Mouse (Mus musculus) stomach, embryonic 16.5 days (tissue): ENCODE results near the gene Npcd. TPM values are rescaled to one million over a fixed set of nuclear protein-coding genes. Genes with fewer than 3 reads are reported as not detected.

Experiments
- ATAC-seq: fragments of 200-750 bp; cut with Nextera tagmentation; 2 replicates; pipeline ENCODE4 v1.8.0; 2017; ENCODE audit warnings: moderate number of reproducible peaks, moderate TSS enrichment; ENCODE audit not compliant: insufficient read depth, low FRiP score
- H3K27ac ChIP-seq: fragments of 300-500 bp; sonication (generic); 2 replicates; pipeline ENCODE4 v1.5.1; 2014; ENCODE audit warnings: low read length
- H3K27me3 ChIP-seq: fragments of 300-500 bp; sonication (generic); 2 replicates; pipeline ENCODE4 v1.6.1; 2014; ENCODE audit warnings: low read length, control low read depth, mixed read lengths; ENCODE audit not compliant: control insufficient read depth, insufficient read depth
- H3K36me3 ChIP-seq: fragments of 300-500 bp; sonication (generic); 2 replicates; pipeline ENCODE4 v1.6.1; 2014; ENCODE audit warnings: low read length; ENCODE audit not compliant: control insufficient read depth, insufficient read depth
- H3K4me1 ChIP-seq: fragments of 300-500 bp; sonication (generic); 2 replicates; pipeline ENCODE4 v1.6.1; 2014; ENCODE audit warnings: low read length, control low read depth, mixed read lengths; ENCODE audit not compliant: control insufficient read depth, insufficient read depth
- H3K4me2 ChIP-seq: fragments of 300-500 bp; sonication (generic); 2 replicates; pipeline ENCODE4 v1.6.1; 2014; ENCODE audit warnings: low read depth, low read length, mixed read lengths
- H3K4me3 ChIP-seq: fragments of 300-500 bp; sonication (generic); replicated peaks from 2 replicates; pipeline ENCODE4 v1.5.1; 2014; ENCODE audit warnings: mild to moderate bottlenecking, low read length
- H3K9ac ChIP-seq: fragments of 300-500 bp; sonication (generic); 2 replicates; pipeline ENCODE4 v1.6.1; 2014; ENCODE audit warnings: low read length
- H3K9me3 ChIP-seq: fragments of 300-500 bp; sonication (generic); replicated peaks from 2 replicates; pipeline ENCODE4 v1.6.1; 2016; ENCODE audit warnings: low read length, control low read depth; ENCODE audit not compliant: control insufficient read depth
- WGBS: fragments of 180-500 bp; shearing (Covaris S2); extraction: QIAGEN DNeasy Blood & Tissue Kit; methylation state at CpG from one replicate; pipeline ENCODE4 v1.1.7; 2014; 5-methylcytosine and 5-hydroxymethylcytosine counted together
- polyA plus RNA-seq: library from polyadenylated mRNA; unstranded; fragments of >200 nt; fragmentation: Nextera tagmentation; extraction: Ambion mirVana; gene quantifications from 2 replicates; pipeline ENCODE4 v1.2.1, GENCODE M21; 2015

Npcd gene
- polyA plus RNA-seq, 1 experiment from 2014 or later: 0.19 TPM

- no peak overlapping the region for H3K4me2 ChIP-seq
- H3K27me3 ChIP-seq: no peaks in the 10 kb centered on the region
- no peaks in the 10 kb centered on the region for H3K4me1 ChIP-seq
- H3K9ac ChIP-seq: no peak overlapping the region
- no peak for ATAC-seq
- H3K27ac ChIP-seq: no peak overlapping the region
- no peaks in the 10 kb centered on the region for H3K9me3 ChIP-seq
- H3K4me3 ChIP-seq: no peak overlapping the region
- 51% methylated on average over 8 of the region's 8 CpGs for WGBS
- no peaks in the 10 kb centered on the region for H3K36me3 ChIP-seq
Measured at GRCm38 (mm10) chr15:79790111-79790510, 43.9 kb downstream of the Npcd start.

GRCm38 (mm10) chr15:79787815-79788214 lies 46.2 kb downstream of the Npcd start:
- H3K4me3 ChIP-seq: no peak overlapping the region
- 63% methylated on average over 8 of the region's 8 CpGs for WGBS
- no peak overlapping the region for H3K4me2 ChIP-seq
- no peaks in the 10 kb centered on the region for H3K27me3 ChIP-seq
- no peak overlapping the region for H3K27ac ChIP-seq
- H3K36me3 ChIP-seq: no peaks in the 10 kb centered on the region
- H3K9ac ChIP-seq: no peak overlapping the region
- no peak for ATAC-seq
- no peaks in the 10 kb centered on the region for H3K4me1 ChIP-seq
- H3K9me3 ChIP-seq: no peaks in the 10 kb centered on the region

GRCm38 (mm10) chr15:79785056-79785455 lies 49.0 kb downstream of the Npcd start:
- WGBS: 48% methylated on average over 1 of the region's 1 CpGs
- Histone ChIP-seq H3K9me3 (no peaks in the 10 kb centered on the region), H3K4me2 (no peak overlapping the region), H3K4me3 (no peak overlapping the region), H3K36me3 (no peaks in the 10 kb centered on the region), H3K27ac (no peak overlapping the region), H3K9ac (no peak overlapping the region), H3K27me3 (no peaks in the 10 kb centered on the region), H3K4me1 (no peaks in the 10 kb centered on the region)
- no peak for ATAC-seq

- Histone ChIP-seq H3K27ac (no peak within 1 kb of the TSS), H3K9ac (no peak within 1 kb of the TSS), H3K4me3 (no peak within 1 kb of the TSS), H3K27me3 (no peaks in the 10 kb centered on the region), H3K9me3 (no peaks in the 10 kb centered on the region), H3K4me1 (peaks cover 11% of the 10 kb centered on the region), H3K36me3 (no peaks in the 10 kb centered on the region), H3K4me2 (no peak within 1 kb of the TSS)
- no peak for ATAC-seq
Measured at GRCm38 (mm10) chr15:79777749-79778148, 56.3 kb downstream of the Npcd start, which contains the start of gene Dnal4. Gene Dnal4, minus strand, starts transcription at chr15:79777849.

GRCm38 (mm10) chr15:79775662-79776061 lies 58.4 kb downstream of the Npcd start:
- no peaks in the 10 kb centered on the region for H3K9me3 ChIP-seq
- no peaks in the 10 kb centered on the region for H3K27me3 ChIP-seq
- H3K27ac ChIP-seq: no peak overlapping the region
- H3K9ac ChIP-seq: no peak overlapping the region
- H3K4me3 ChIP-seq: no peak overlapping the region
- H3K36me3 ChIP-seq: no peaks in the 10 kb centered on the region
- ATAC-seq: no peak
- WGBS: 56% methylated on average over 7 of the region's 7 CpGs
- peaks cover 19% of the 10 kb centered on the region for H3K4me1 ChIP-seq
- H3K4me2 ChIP-seq: no peak overlapping the region

- Histone ChIP-seq H3K27ac (peak overlapping the region; percentile 82), H3K4me1 (peaks cover 25% of the 10 kb centered on the region), H3K27me3 (no peaks in the 10 kb centered on the region), H3K9ac (peak overlapping the region; percentile 90), H3K4me2 (peak overlapping the region; percentile 82), H3K36me3 (no peaks in the 10 kb centered on the region), H3K9me3 (no peaks in the 10 kb centered on the region), H3K4me3 (peak overlapping the region; percentile 91)
- ATAC-seq: peak; percentile 98
- WGBS: under 1% methylated on average over 50 of the region's 50 CpGs
Measured at GRCm38 (mm10) chr15:79774117-79775027, 59.7 kb downstream of the Npcd start.

- Histone ChIP-seq H3K36me3 (no peaks in the 10 kb centered on the region), H3K9me3 (no peaks in the 10 kb centered on the region), H3K9ac (no peak overlapping the region), H3K4me3 (no peak overlapping the region), H3K27me3 (no peaks in the 10 kb centered on the region), H3K4me1 (peaks cover 42% of the 10 kb centered on the region), H3K4me2 (no peak overlapping the region), H3K27ac (no peak overlapping the region)
- 68% methylated on average over 21 of the region's 21 CpGs for WGBS
- no peak for ATAC-seq
Measured at GRCm38 (mm10) chr15:79770629-79771240, 63.3 kb downstream of the Npcd start.

GRCm38 (mm10) chr15:79768302-79768701 lies 65.7 kb downstream of the Npcd start:
- Histone ChIP-seq H3K27me3 (no peaks in the 10 kb centered on the region), H3K4me2 (no peak overlapping the region), H3K4me1 (peaks cover 42% of the 10 kb centered on the region), H3K4me3 (no peak overlapping the region), H3K36me3 (no peaks in the 10 kb centered on the region), H3K9ac (no peak overlapping the region), H3K27ac (no peak overlapping the region), H3K9me3 (no peaks in the 10 kb centered on the region)
- WGBS: 66% methylated on average over 6 of the region's 6 CpGs
- ATAC-seq: no peak

- 77% methylated on average over 16 of the region's 16 CpGs for WGBS
- Histone ChIP-seq H3K4me3 (no peak overlapping the region), H3K4me1 (peaks cover 40% of the 10 kb centered on the region), H3K27me3 (no peaks in the 10 kb centered on the region), H3K36me3 (no peaks in the 10 kb centered on the region), H3K9me3 (no peaks in the 10 kb centered on the region), H3K4me2 (no peak overlapping the region), H3K9ac (peak overlapping the region; percentile 23; the same call in 1 of the 2 replicates), H3K27ac (no peak overlapping the region; the same call in 1 of the 2 replicates)
- no peak for ATAC-seq
Measured at GRCm38 (mm10) chr15:79767327-79767961, 66.6 kb downstream of the Npcd start.
